Mouse (Mus musculus) kidney, adult 2 months (tissue): ENCODE data around the gene Mul1.

ENCODE experiments used
- CTCF ChIP-seq: fragments of 200-500 bp; conservative IDR thresholded peaks from 2 replicates; pipeline ENCODE4 v1.5.1; 2011; ENCODE audit warnings: low read depth, mild to moderate bottlenecking, control low read depth, low read length, moderate library complexity, mixed read lengths; ENCODE audit not compliant: insufficient read depth, insufficient read length
- POLR2A ChIP-seq: fragments of 200-500 bp; IDR thresholded peaks from one replicate; pipeline ENCODE4 v1.6.1; 2011; ENCODE audit warnings: low read depth, low read length, control low read depth

DNA sequence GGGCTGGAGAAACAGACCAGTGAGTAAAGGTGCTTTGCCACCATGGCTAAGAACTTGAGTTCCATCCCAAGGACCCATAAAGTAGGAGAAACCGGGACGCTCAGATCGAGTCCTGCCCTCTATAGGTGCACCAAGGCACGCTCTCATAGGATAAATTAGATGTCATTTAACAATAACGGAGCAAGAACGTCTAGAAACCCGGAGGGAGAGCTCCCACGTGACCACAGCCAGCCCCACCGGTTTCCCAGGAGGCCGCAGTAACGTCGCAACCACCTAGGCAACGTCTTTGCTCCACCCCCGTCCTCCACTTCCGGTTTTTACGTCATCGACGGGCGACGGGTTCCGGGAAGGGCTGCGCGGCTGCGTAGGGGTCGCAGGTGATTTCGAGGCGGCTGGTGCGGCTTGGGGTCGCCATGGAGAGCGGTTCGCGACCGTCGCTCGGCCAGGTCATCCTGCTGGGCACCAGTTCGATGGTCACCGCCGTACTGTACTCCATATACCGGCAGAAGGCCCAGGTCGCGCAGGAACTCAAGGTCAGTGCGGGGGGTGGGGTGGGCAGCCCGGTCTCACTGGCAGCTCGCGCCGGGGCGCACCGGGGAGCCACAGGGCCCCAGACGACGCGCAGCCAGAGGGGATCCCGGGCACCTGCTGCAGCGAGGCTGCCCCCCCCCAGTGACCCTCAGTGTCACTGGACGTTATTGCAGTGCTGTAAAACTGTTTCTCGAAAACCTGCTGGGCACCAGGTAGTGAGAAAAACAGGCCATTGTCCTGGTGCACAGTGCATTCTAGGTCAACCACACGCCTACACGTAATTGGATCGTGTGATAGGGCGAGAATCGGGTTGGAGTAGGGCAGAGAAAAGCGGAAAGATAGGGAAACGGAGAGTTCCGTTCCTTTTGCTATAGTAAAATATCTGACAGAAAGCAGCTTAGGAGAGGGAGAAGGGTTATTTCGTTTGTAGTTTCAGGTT is at the start of gene Mul1:
- TF ChIP-seq CTCF: no peak
- TF ChIP-seq POLR2A: peak; percentile 47
